8 mouse cellular contexts compared by ENCODE assay signal in the genomic region with DNA sequence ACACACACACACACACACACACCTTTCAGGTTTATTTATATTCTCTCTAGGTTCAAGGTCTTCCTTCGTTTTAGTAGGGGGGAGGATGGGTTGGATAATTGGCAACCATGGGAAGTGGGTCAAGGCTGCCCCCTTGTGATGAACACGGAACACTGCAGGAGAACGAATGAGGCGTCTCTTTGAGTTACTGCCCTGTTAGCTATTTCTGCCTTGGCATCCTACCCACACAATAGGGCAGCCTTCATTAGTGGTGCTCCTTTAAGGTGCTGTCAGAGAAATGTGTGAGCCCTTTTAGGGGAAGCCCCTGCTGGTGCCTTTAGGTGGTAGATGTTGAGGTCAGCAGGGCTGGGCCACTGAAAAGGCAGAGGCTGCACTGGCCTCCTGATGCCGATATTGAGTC. TPM values are rescaled to one million over a fixed set of nuclear protein-coding genes. Genes with fewer than 3 reads are reported as not detected.
DNase-seq lines count a peak whose midpoint lies in the region; ATAC-seq and TF ChIP-seq lines count a peak whose summit lies in the region.

No protein-coding gene starts in this region.

- no peak overlapping the region for H3ac ChIP-seq in C2C12 (ENCODE audit: control insufficient read depth, insufficient read length, low read depth)

- ATAC-seq in intestine, postnatal 0 days: 0 out of 2 replicates have a peak, but pooled peaks have one; percentile 14
- 0 out of 2 replicates have a peak, but pooled peaks have one; percentile 11 for ATAC-seq in midbrain, postnatal 0 days (ENCODE audit: low FRiP score)

- H3K36me3 ChIP-seq in heart, embryonic 10.5 days: no peaks in the 10 kb centered on the region
- no peaks in the 10 kb centered on the region for H3K36me3 ChIP-seq in C2C12 (ENCODE audit: control insufficient read depth, insufficient read depth)
- no peaks in the 10 kb centered on the region for H3K36me3 ChIP-seq in embryonic facial prominence, embryonic 10.5 days (replicated peaks)
- H3K36me3 ChIP-seq in intestine, postnatal 0 days (ENCODE audit: control insufficient read depth, insufficient read depth): no peaks in the 10 kb centered on the region
- no peaks in the 10 kb centered on the region for H3K36me3 ChIP-seq in midbrain, postnatal 0 days (ENCODE audit: insufficient read depth, low read length)

- H3K79me2 ChIP-seq in C2C12 (ENCODE audit: control insufficient read depth, insufficient read depth): no peaks in the 10 kb centered on the region

- peaks cover 54% of the 10 kb centered on the region for H3K4me1 ChIP-seq in heart, embryonic 10.5 days
- peaks cover 10% of the 10 kb centered on the region for H3K4me1 ChIP-seq in embryonic facial prominence, embryonic 10.5 days
- no peaks in the 10 kb centered on the region for H3K4me1 ChIP-seq in intestine, postnatal 0 days (replicated peaks; ENCODE audit: control insufficient read depth, insufficient read depth, low read length)
- H3K4me1 ChIP-seq in midbrain, postnatal 0 days (ENCODE audit: insufficient read depth, low read length): no peaks in the 10 kb centered on the region; the same call in 1 of the 2 replicates

- peak; percentile 77 for TF ChIP-seq CTCF in C2C12 (IDR thresholded peaks at IDR 0.05; ENCODE audit: control insufficient read depth, insufficient read depth, insufficient read length)
- peak; percentile 94 for TF ChIP-seq CTCF in intestine, postnatal 0 days (IDR thresholded peaks at IDR 0.05; ENCODE audit: low read depth)
- TF ChIP-seq CTCF in midbrain, postnatal 0 days (IDR thresholded peaks at IDR 0.05): peak; percentile 84

- H3K4me2 ChIP-seq in intestine, postnatal 0 days (replicated peaks; ENCODE audit: low read depth): no peak overlapping the region
- H3K4me2 ChIP-seq in midbrain, postnatal 0 days (ENCODE audit: low read depth, low read length, poor library complexity, severe bottlenecking): no peak overlapping the region

- WGBS in heart, embryonic 10.5 days: 30% methylated on average over 5 of the region's 5 CpGs
- 26% methylated on average over 5 of the region's 5 CpGs for WGBS in embryonic facial prominence, embryonic 10.5 days
- WGBS in intestine, postnatal 0 days: 27% methylated on average over 5 of the region's 5 CpGs
- WGBS in midbrain, postnatal 0 days: 21% methylated on average over 5 of the region's 5 CpGs

- H3K27ac ChIP-seq in heart, embryonic 10.5 days: no peak overlapping the region
- no peak overlapping the region for H3K27ac ChIP-seq in embryonic facial prominence, embryonic 10.5 days (replicated peaks)
- H3K27ac ChIP-seq in intestine, postnatal 0 days (ENCODE audit: low read depth, low read length): no peak overlapping the region
- no peak overlapping the region for H3K27ac ChIP-seq in midbrain, postnatal 0 days (ENCODE audit: low read depth, low read length)

- DNase-seq in heart, adult 8-10 months (ENCODE audit: low spot score): peak; percentile 45
- no peak for DNase-seq in heart, embryonic 10.5 days (ENCODE audit: low spot score)
- DNase-seq in adrenal gland, adult 18-20 months (ENCODE audit: low spot score in 2 of 2): peak; percentile 39 to 42
- peak; percentile 45 for DNase-seq in embryonic facial prominence, embryonic 10.5 days (ENCODE audit: low spot score)
- DNase-seq in midbrain, postnatal 0 days (ENCODE audit: low spot score): peak; percentile 60
- DNase-seq in right cerebral cortex, postnatal 36 days (ENCODE audit: low spot score in 2 of 2): no peak

- no peaks in the 10 kb centered on the region for H3K9me3 ChIP-seq in heart, embryonic 10.5 days
- H3K9me3 ChIP-seq in embryonic facial prominence, embryonic 10.5 days: no peaks in the 10 kb centered on the region
- no peaks in the 10 kb centered on the region for H3K9me3 ChIP-seq in intestine, postnatal 0 days (ENCODE audit: control insufficient read depth)
- no peaks in the 10 kb centered on the region for H3K9me3 ChIP-seq in midbrain, postnatal 0 days (ENCODE audit: low read length)

- no peaks in the 10 kb centered on the region for H3K79me3 ChIP-seq in C2C12 (ENCODE audit: low read depth)

- H3K4me3 ChIP-seq in heart, embryonic 10.5 days: no peak overlapping the region
- no peak overlapping the region for H3K4me3 ChIP-seq in C2C12 (ENCODE audit: insufficient read depth, poor library complexity, severe bottlenecking)
- H3K4me3 ChIP-seq in embryonic facial prominence, embryonic 10.5 days: no peak overlapping the region
- no peak overlapping the region for H3K4me3 ChIP-seq in intestine, postnatal 0 days (ENCODE audit: low read depth, low read length)
- no peak overlapping the region for H3K4me3 ChIP-seq in midbrain, postnatal 0 days (ENCODE audit: low read depth, low read length)

- no peak overlapping the region for H3K9ac ChIP-seq in intestine, postnatal 0 days (ENCODE audit: low read depth, low read length)
- no peak overlapping the region for H3K9ac ChIP-seq in midbrain, postnatal 0 days (replicated peaks; ENCODE audit: low read length, poor library complexity, severe bottlenecking)

- H3K27me3 ChIP-seq in heart, embryonic 10.5 days (ENCODE audit: insufficient read depth, poor library complexity, severe bottlenecking): 0 out of 2 replicates have a peak, but pooled peaks cover 3% of the 10 kb centered on the region
- peaks cover 28% of the 10 kb centered on the region for H3K27me3 ChIP-seq in C2C12 (ENCODE audit: control insufficient read depth, insufficient read depth, insufficient read length)
- H3K27me3 ChIP-seq in embryonic facial prominence, embryonic 10.5 days (replicated peaks; ENCODE audit: low read depth, poor library complexity, severe bottlenecking): no peaks in the 10 kb centered on the region
- H3K27me3 ChIP-seq in intestine, postnatal 0 days (replicated peaks; ENCODE audit: control insufficient read depth, insufficient read depth, low read length): 0 out of 2 replicates have a peak, but pooled peaks cover 2% of the 10 kb centered on the region
- H3K27me3 ChIP-seq in midbrain, postnatal 0 days (ENCODE audit: insufficient read depth, low read length): no peaks in the 10 kb centered on the region

TF ChIP-seq in C2C12, 6 proteins besides CTCF, POLR2A, EP300 and RAD21:
- no peak for TF ChIP-seq FOSL1 (IDR thresholded peaks at IDR 0.05; ENCODE audit: insufficient read depth, low read length, poor library complexity, severe bottlenecking)

RNA-seq across cellular contexts. Expression of gene Guca2b, which starts 8.7 kb away (rescaled TPM):
- under 1 TPM in 2 of 4 experiments, not detected in 2; 0.49 to 0.75 TPM for total RNA-seq in heart, adult 8-10 months (2022)
- polyA plus RNA-seq in heart, embryonic 10.5 days (2016; fragmentation: Nextera tagmentation; extraction: Ambion mirVana): not detected in 2 replicates
- polyA plus RNA-seq in C2C12 (2012; fragmentation: generic; extraction: Trizol): not detected
- under 1 TPM in 1 of 2 experiments, not detected in 1; 0.56 TPM for total RNA-seq in adrenal gland, adult 18-20 months (2021)
- not detected in 2 replicates for polyA plus RNA-seq in embryonic facial prominence, embryonic 10.5 days (2016; fragmentation: Nextera tagmentation; extraction: Ambion mirVana)
- 1,738 and 1,809 TPM in 2 replicates for polyA plus RNA-seq in intestine, postnatal 0 days (2015; fragmentation: Nextera tagmentation; extraction: Ambion mirVana)
- not detected in 2 replicates for total RNA-seq in midbrain, postnatal 0 days (2014; rRNA removed)
- polyA plus RNA-seq in midbrain, postnatal 0 days (2015; fragmentation: Nextera tagmentation; extraction: Ambion mirVana): not detected in 2 replicates

RNA-seq across cellular contexts. Expression of gene Guca2a, which starts 29.9 kb away (rescaled TPM):
- not detected for total RNA-seq in heart, adult 8-10 months (2022)
- 0.26 TPM in 1 of 2 replicates, not detected in the other for polyA plus RNA-seq in heart, embryonic 10.5 days (2016; fragmentation: Nextera tagmentation; extraction: Ambion mirVana)
- 0.09 TPM for polyA plus RNA-seq in C2C12 (2012; fragmentation: generic; extraction: Trizol)
- not detected for total RNA-seq in adrenal gland, adult 18-20 months (2021)
- polyA plus RNA-seq in embryonic facial prominence, embryonic 10.5 days (2016; fragmentation: Nextera tagmentation; extraction: Ambion mirVana): not detected in 2 replicates
- polyA plus RNA-seq in intestine, postnatal 0 days (2015; fragmentation: Nextera tagmentation; extraction: Ambion mirVana): 1,981 and 2,155 TPM in 2 replicates
- not detected in 2 replicates for total RNA-seq in midbrain, postnatal 0 days (2014; rRNA removed)
- not detected in 2 replicates for polyA plus RNA-seq in midbrain, postnatal 0 days (2015; fragmentation: Nextera tagmentation; extraction: Ambion mirVana)

Comparison
In these comparisons a context has a peak if more than half of its experiments do, and no peak if none do; other contexts are left out.
1. DNase-seq: peak in heart, adult 8-10 months (single experiment), adrenal gland, adult 18-20 months (2 of 2), embryonic facial prominence, embryonic 10.5 days (single experiment) and midbrain, postnatal 0 days (single experiment); none in heart, embryonic 10.5 days (single experiment) and right cerebral cortex, postnatal 36 days (0 of 2).
2. RNA of gene Guca2b, which starts 8.7 kb away (polyA plus RNA-seq): 1,738 to 1,809 TPM in intestine, postnatal 0 days; not detected in heart, embryonic 10.5 days, not detected in C2C12 (single experiment), not detected in embryonic facial prominence, embryonic 10.5 days and not detected in midbrain, postnatal 0 days; every median in the first group is over 1,000 times any median in the second.
3. RNA of gene Guca2a, which starts 29.9 kb away (polyA plus RNA-seq): 1,981 to 2,155 TPM in intestine, postnatal 0 days; 0.09 TPM in C2C12 (single experiment), not detected in embryonic facial prominence, embryonic 10.5 days, 0.26 TPM in heart, embryonic 10.5 days and not detected in midbrain, postnatal 0 days; every median in the first group is over 1,000 times any median in the second.
4. Peak in every context shown above with its lines, with median percentiles within 50 percentile points of each other: CTCF ChIP-seq.